Mouse (Mus musculus) heart, embryonic 15.5 days (tissue): ENCODE measurements around the gene Shc3. TPM values are rescaled to one million over a fixed set of nuclear protein-coding genes. Genes with fewer than 3 reads are reported as not detected.

Experiments used
- ATAC-seq: fragments of 200-750 bp; cut with Nextera tagmentation; replicated peaks from 2 replicates; pipeline ENCODE4 v1.8.0; 2017; ENCODE audit warnings: low read depth, moderate TSS enrichment; ENCODE audit not compliant: insufficient number of reproducible peaks, insufficient read depth, low FRiP score
- H3K27ac ChIP-seq: fragments of 300-500 bp; sonication (generic); 2 replicates; pipeline ENCODE4 v1.5.1; 2015; ENCODE audit warnings: mild to moderate bottlenecking, inconsistent platforms
- H3K27me3 ChIP-seq: fragments of 300-500 bp; sonication (generic); 2 replicates; pipeline ENCODE4 v1.6.1; 2015; ENCODE audit warnings: inconsistent platforms
- H3K36me3 ChIP-seq: fragments of 300-500 bp; sonication (generic); 2 replicates; pipeline ENCODE4 v1.6.1; 2015; ENCODE audit warnings: mild to moderate bottlenecking, inconsistent platforms
- H3K4me1 ChIP-seq: fragments of 300-500 bp; sonication (generic); replicated peaks from 2 replicates; pipeline ENCODE4 v1.6.1; 2015; ENCODE audit warnings: inconsistent platforms
- H3K4me2 ChIP-seq: fragments of 300-500 bp; sonication (generic); 2 replicates; pipeline ENCODE4 v1.6.1; 2015; ENCODE audit warnings: inconsistent platforms, mild to moderate bottlenecking, moderate library complexity
- H3K4me3 ChIP-seq: fragments of 300-500 bp; sonication (generic); 2 replicates; pipeline ENCODE4 v1.5.1; 2015; ENCODE audit warnings: mild to moderate bottlenecking, inconsistent platforms
- H3K9ac ChIP-seq: fragments of 300-500 bp; sonication (generic); 2 replicates; pipeline ENCODE4 v1.6.1; 2015; ENCODE audit warnings: mild to moderate bottlenecking, inconsistent platforms
- H3K9me3 ChIP-seq: fragments of 300-500 bp; sonication (generic); replicated peaks from 2 replicates; pipeline ENCODE4 v1.6.1; 2016; ENCODE audit warnings: inconsistent platforms
- WGBS: fragments of 180-500 bp; shearing (Covaris S2); methylation state at CpG from one replicate; pipeline ENCODE4 v1.1.7; 2015; ENCODE audit warnings: mixed read lengths; 5-methylcytosine and 5-hydroxymethylcytosine counted together
- polyA plus RNA-seq: library from polyadenylated mRNA; unstranded; fragments of >200 nt; fragmentation: Nextera tagmentation; extraction: Ambion mirVana; gene quantifications from 2 replicates; pipeline ENCODE4 v1.2.1, GENCODE M21; 2015

Shc3 gene
- polyA plus RNA-seq, 1 experiment from 2014 or later = 0.19 TPM

- Histone ChIP-seq H3K4me1 (no peaks in the 10 kb centered on the region), H3K9me3 (no peaks in the 10 kb centered on the region), H3K4me2 (no peak overlapping the region), H3K27ac (no peak overlapping the region), H3K4me3 (no peak overlapping the region), H3K27me3 (0 out of 2 replicates have a peak, but pooled peaks cover 4% of the 10 kb centered on the region), H3K36me3 (no peaks in the 10 kb centered on the region), H3K9ac (no peak overlapping the region)
- ATAC-seq = no peak
- WGBS = 53% methylated on average over 11 of the region's 11 CpGs
Observed at GRCm38 (mm10) chr13:51480341-51481011, 88.7 kb downstream of the Shc3 start.

DNA sequence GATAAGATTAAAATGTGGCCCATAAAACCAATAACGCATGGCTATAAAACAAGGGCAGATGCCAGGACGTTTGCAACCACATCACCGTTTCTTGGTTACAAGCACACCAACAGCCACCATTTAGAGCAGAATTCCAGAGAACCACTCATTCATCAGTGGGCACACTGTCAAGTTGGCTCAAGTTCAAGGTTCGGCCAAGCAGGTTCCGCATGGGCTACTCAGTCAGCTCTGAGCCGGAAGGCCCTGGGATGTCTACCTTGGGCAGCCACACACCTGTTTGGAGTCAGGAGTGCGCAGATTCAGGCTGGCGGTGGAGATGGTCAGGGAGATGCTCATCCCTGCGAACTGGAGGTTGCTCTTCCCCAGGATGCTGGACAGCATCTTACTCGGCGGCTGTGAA, 89.4 kb downstream of the Shc3 start:
- H3K27me3 ChIP-seq = 0 out of 2 replicates have a peak, but pooled peaks cover 4% of the 10 kb centered on the region
- 75% methylated on average over 11 of the region's 11 CpGs for WGBS
- ATAC-seq = no peak
- no peaks in the 10 kb centered on the region for H3K36me3 ChIP-seq
- H3K9ac ChIP-seq = no peak overlapping the region
- no peak overlapping the region for H3K4me2 ChIP-seq
- H3K4me1 ChIP-seq = no peaks in the 10 kb centered on the region
- no peak overlapping the region for H3K4me3 ChIP-seq
- H3K27ac ChIP-seq = no peak overlapping the region
- H3K9me3 ChIP-seq = no peaks in the 10 kb centered on the region

- H3K27ac ChIP-seq = no peak overlapping the region
- H3K4me1 ChIP-seq = no peaks in the 10 kb centered on the region
- H3K27me3 ChIP-seq = peaks cover 6% of the 10 kb centered on the region; the same call in 1 of the 2 replicates
- ATAC-seq = no peak
- H3K36me3 ChIP-seq = no peaks in the 10 kb centered on the region
- WGBS = 65% methylated on average over 10 of the region's 10 CpGs
- H3K9ac ChIP-seq = no peak overlapping the region
- no peak overlapping the region for H3K4me2 ChIP-seq
- no peaks in the 10 kb centered on the region for H3K9me3 ChIP-seq
- no peak overlapping the region for H3K4me3 ChIP-seq
Observed at GRCm38 (mm10) chr13:51476991-51477390, 92.2 kb downstream of the Shc3 start.

- peaks cover 2% of the 10 kb centered on the region; the same call in 1 of the 2 replicates for H3K27me3 ChIP-seq
- 70% methylated on average over 17 of the region's 17 CpGs for WGBS
- H3K4me1 ChIP-seq = no peaks in the 10 kb centered on the region
- no peak overlapping the region for H3K9ac ChIP-seq
- H3K4me3 ChIP-seq = no peak overlapping the region
- no peak overlapping the region for H3K27ac ChIP-seq
- H3K4me2 ChIP-seq = no peak overlapping the region
- no peaks in the 10 kb centered on the region; the same call in 1 of the 2 replicates for H3K9me3 ChIP-seq
- ATAC-seq = no peak
- no peaks in the 10 kb centered on the region for H3K36me3 ChIP-seq
Observed at GRCm38 (mm10) chr13:51468697-51469250, 100.4 kb downstream of the Shc3 start.

GRCm38 (mm10) chr13:51466117-51466841, 102.9 kb downstream of the Shc3 start:
- H3K27me3 ChIP-seq = no peaks in the 10 kb centered on the region
- no peak overlapping the region for H3K27ac ChIP-seq
- H3K4me2 ChIP-seq = no peak overlapping the region
- no peak overlapping the region for H3K9ac ChIP-seq
- H3K4me3 ChIP-seq = no peak overlapping the region
- no peak for ATAC-seq
- H3K4me1 ChIP-seq = no peaks in the 10 kb centered on the region
- 72% methylated on average over 14 of the region's 14 CpGs for WGBS
- no peaks in the 10 kb centered on the region for H3K36me3 ChIP-seq
- H3K9me3 ChIP-seq = no peaks in the 10 kb centered on the region; the same call in 1 of the 2 replicates

DNA sequence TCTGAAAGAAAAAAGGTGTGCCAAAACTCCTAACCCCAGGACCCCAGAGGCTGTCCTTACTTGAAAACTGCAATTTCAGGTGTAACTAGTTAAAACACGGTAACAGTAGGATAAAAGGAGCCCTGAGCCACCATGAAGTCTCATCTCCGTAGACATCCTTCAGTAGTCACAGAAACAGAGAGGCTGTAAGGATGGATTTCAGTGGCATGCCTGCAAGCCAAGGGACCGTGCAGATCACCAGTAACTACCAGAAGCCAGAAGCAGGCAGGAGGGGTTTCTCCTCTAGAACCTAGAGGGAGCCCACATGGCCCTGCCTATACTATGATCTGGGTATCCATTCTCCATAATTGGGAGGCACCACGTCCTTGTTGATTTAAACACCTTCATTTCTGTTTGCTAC, 104.9 kb downstream of the Shc3 start:
- Histone ChIP-seq H3K4me3 (no peak overlapping the region), H3K36me3 (no peaks in the 10 kb centered on the region), H3K4me1 (no peaks in the 10 kb centered on the region), H3K27ac (no peak overlapping the region), H3K4me2 (no peak overlapping the region), H3K9me3 (no peaks in the 10 kb centered on the region; the same call in 1 of the 2 replicates), H3K27me3 (no peaks in the 10 kb centered on the region), H3K9ac (no peak overlapping the region)
- 70% methylated on average over 4 of the region's 4 CpGs for WGBS
- ATAC-seq = no peak

GRCm38 (mm10) chr13:51456190-51456878, 112.9 kb downstream of the Shc3 start:
- Histone ChIP-seq H3K4me2 (no peak overlapping the region), H3K27me3 (no peaks in the 10 kb centered on the region), H3K9ac (no peak overlapping the region), H3K9me3 (no peaks in the 10 kb centered on the region), H3K4me3 (no peak overlapping the region), H3K36me3 (no peaks in the 10 kb centered on the region), H3K27ac (no peak overlapping the region), H3K4me1 (no peaks in the 10 kb centered on the region)
- 31% methylated on average over 4 of the region's 4 CpGs for WGBS
- ATAC-seq = no peak

DNA sequence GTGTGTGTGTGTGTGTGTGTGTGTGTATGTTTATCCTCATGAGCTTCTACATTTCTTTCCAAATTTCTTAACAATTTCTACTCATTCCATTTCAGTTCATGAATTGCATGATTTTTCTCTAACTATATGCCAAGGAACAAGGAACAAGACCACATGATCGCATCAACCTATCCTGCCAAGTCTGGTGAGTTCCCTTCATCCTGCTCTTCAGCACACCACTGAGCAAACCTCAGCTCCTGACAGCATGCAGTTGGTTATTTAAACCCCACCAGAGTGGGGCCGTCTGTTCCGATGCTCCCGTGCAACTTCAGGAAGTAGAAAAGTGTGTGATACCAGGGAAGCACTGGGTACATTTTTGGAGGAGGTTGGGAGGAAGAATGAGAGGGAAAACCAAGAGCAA, 122.7 kb downstream of the Shc3 start:
- 55% methylated on average over 4 of the region's 4 CpGs for WGBS
- Histone ChIP-seq H3K36me3 (no peaks in the 10 kb centered on the region), H3K9ac (no peak overlapping the region), H3K4me2 (no peak overlapping the region), H3K4me3 (no peak overlapping the region), H3K27ac (no peak overlapping the region), H3K9me3 (no peaks in the 10 kb centered on the region), H3K27me3 (no peaks in the 10 kb centered on the region), H3K4me1 (no peaks in the 10 kb centered on the region)
- ATAC-seq = no peak

- H3K27ac ChIP-seq = no peak overlapping the region
- H3K9ac ChIP-seq = no peak overlapping the region
- ATAC-seq = no peak
- no peak overlapping the region for H3K4me3 ChIP-seq
- whole genome bisulfite sequencing = 85% methylated on average over 8 of the region's 8 CpGs
- no peaks in the 10 kb centered on the region for H3K4me1 ChIP-seq
- H3K36me3 ChIP-seq = no peaks in the 10 kb centered on the region
- H3K9me3 ChIP-seq = no peaks in the 10 kb centered on the region
- H3K27me3 ChIP-seq = no peaks in the 10 kb centered on the region
- H3K4me2 ChIP-seq = no peak overlapping the region
Observed at GRCm38 (mm10) chr13:51442922-51443321, 126.3 kb downstream of the Shc3 start.

DNA sequence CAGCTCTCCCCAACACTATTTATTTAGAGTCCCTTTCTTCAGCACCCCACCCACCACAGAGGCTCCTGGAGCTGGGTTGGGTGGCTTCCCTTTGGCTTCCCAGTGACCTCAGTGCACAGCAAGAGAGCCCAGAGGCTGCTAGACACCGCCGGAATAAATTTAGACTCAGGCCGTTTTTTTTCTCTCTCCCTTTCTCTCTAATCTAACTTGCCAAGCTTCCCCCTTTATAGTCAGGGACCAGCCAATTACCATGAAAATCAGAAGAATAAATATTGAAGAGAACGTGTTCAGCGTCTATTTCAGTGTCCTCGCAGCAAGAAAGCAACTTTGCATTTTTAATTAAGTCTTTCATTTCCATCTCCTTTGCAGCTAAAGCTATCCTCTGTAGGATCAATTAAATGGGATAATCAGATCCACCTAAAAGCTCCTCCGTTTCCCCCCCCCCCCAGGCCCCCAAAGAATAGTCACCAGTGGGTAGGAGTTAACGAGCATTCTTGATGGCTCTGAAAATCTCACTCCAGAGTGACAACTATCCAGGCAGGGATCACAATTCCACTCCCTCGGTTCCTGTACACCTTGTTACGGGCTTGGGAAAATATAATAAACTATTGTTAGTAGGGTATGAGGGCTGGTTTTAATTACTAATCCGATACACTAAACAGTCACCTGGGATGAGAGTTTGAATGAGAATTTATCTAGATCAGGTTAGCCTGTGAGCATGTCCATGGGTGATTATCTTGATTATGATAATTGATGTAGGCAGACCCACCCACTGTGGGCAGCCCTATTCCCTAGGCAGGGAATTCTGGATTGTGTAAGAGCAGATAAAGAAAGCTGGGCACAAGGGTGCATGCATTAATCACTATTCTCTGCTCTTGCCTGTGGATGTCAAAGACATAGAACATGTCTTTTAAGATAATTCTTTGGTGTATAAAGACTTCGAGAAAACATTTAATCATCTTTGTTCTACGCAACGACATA, 131.8 kb downstream of the Shc3 start:
- H3K9me3 ChIP-seq = no peaks in the 10 kb centered on the region

More for the DNA sequence above, 131.8 kb downstream of the Shc3 start:
- Histone ChIP-seq H3K27ac (no peak overlapping the region), H3K27me3 (no peaks in the 10 kb centered on the region), H3K9ac (no peak overlapping the region), H3K4me1 (no peaks in the 10 kb centered on the region; the same call in 1 of the 2 replicates), H3K4me2 (no peak overlapping the region), H3K4me3 (no peak overlapping the region), H3K36me3 (no peaks in the 10 kb centered on the region)
- 72% methylated on average over 14 of the region's 14 CpGs for WGBS
- ATAC-seq = no peak
